Mouse (Mus musculus) layer of hippocampus, adult 8-10 months (tissue): ENCODE measurements around the gene Rundc3b. TPM values are rescaled to one million over a fixed set of nuclear protein-coding genes. Genes with fewer than 3 reads are reported as not detected.

ENCODE experiments used
- DNase-seq, 2 experiments: peaks; one replicate each; pipeline ENCODE4 v3.0.0; 2022; ENCODE audit warnings: low spot score in 2 of 2
- total RNA-seq, 4 experiments: library from RNA; stranded (reverse); gene quantifications; 2 replicates each; pipeline ENCODE4 v1.2.4; 2022

Rundc3b gene
- total RNA-seq, 4 experiments from 2014 or later: 28.0 to 33.6 (median 33.2) TPM

DNA sequence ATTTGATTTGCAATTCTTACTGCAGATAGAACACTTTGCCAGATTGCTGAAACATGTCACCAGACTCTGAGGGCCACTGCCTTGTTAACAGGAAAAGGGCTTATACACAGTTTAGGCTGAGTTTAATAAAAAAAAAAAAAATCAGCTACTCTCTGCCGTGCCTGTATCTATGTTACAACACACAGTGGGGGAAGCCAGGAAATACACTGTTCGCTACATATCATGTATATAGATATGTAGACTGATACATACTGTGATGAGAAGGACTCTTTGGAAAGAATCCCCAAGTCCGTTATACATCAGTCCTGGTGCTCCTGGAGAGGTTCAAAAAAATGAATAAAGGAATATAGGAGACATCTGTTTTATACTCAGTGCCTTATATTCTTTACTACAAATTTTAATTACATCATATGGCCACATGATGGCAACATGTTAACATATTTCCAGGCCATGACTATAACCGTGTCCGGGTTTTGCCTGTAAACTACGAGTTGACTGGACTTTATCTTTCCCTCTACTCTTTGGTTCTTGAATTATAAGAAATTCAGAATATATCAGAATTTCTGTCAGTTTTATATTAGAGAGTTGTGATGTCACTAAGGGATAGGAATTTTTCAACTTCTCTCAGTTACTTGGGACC, 133.2 kb downstream of the Rundc3b start:
- DNase-seq: no peak

DNA sequence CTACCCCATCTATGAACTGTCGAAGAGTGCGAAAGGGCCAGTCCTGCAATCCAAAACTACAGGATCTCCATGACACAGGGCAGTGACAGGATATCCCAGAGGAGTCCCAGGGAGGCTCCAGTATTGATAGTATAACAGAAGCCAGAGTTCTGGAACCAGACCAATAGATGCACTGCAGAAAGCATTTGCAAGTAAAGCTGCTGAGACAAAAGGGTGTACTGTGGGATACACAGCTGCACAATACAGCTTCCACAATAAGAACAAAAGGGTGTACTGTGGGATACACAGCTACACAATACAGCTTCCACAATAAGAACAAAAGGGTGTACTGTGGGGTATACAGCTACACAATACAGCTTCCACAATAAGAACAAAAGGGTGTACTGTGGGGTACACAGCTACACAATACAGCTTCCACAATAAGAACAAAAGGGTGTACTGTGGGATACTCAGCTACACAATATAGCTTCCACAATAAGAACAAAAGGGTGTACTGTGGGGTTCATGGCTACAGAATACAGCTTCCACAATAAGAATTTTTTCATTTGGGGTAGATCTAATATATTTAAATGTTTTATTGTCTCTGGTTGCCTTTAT, 134.0 kb downstream of the Rundc3b start:
- no peak for DNase-seq

DNA sequence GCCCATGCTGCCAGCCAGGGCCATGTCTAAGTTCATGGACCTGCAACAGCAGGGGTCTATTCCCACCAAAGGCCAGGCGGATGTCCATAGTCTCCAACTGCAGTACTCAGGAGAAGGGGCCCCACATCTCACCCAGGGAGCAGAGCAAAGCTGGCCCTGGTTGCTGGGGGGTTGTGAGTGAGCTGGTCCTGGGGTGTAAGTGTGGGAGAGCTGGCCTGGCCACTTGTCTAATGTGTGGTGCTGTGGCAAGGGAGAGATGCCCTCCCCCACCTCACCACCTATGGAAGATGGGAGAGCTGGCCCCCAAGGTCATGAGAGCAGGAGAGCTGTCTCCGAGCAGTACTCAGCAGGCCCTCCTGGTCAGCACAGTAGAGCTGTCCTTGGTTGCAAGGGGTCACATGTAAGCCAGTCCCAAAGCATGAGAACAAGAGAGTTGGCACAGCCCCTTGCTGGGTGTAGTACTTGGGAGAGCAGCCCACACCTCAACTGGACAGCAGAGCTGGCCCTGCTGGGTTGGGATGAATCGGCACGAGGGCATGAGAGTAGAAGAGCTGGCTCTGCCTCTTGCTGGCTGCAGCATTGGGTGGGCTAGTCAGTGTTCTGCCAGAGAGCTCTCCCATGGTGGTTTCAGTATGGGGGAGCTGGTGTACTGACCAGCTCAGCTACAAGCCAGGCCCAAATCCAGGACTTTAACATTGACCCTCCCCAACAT, 134.6 kb downstream of the Rundc3b start:
- DNase-seq: no peak

DNA sequence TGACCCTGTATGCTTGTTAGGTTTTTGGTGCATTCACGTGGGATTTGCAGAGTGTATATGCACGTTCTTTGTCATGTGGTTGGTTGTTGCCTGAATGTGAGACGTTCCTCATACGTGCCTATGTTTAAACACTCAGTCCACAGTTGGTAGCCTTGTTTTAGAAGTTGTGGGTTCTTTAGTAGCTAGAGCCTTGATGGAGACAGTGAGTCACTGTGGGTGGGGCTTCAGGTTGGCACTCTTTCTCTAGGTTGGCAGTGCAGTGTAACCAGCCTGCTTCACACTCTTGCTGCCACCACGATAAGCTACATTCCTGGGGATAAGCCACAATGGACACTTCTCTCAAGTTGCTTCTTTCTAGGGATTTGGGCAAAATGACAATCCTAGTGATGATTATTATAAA, 166.2 kb downstream of the Rundc3b start:
- no peak for DNase-seq

DNA sequence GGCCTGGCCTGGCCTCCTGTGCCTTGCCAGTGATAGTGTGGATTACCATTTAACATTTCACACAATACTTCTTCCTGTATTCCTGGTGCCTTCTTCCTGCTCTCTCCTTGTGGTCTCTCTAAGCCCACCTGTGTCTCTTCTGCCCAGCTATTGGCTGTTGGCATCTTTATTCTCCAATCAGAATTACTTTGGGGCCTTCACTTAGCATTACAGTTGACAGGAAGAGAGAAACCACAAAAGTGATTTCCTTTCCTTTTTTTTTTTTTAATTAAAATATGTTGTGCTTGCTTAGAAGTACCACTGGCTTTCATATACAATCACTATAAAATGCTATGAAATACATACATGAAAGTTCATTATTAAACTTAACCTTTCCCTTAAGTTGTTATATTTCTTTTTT, 167.2 kb downstream of the Rundc3b start:
- no peak for DNase-seq

Other genes starting within 250 kb of the Rundc3b start
- 1 to 10 TPM; 1.7 to 2.9 (median 2.0) TPM for gene Dbf4, start 200.2 kb downstream of the Rundc3b start, total RNA-seq
- gene Slc25a40, start 200.1 kb downstream of the Rundc3b start, total RNA-seq: 10 to 100 TPM; 10.3 to 13.5 (median 12.2) TPM
- gene Abcb1a, start 37.1 kb upstream of the Rundc3b start, total RNA-seq: 10 to 100 TPM; 16.2 to 17.8 (median 17.0) TPM
- 1 to 10 TPM; 4.0 to 8.6 (median 6.6) TPM for gene Abcb1b, start 175.2 kb upstream of the Rundc3b start, total RNA-seq